Mouse (Mus musculus) neural tube, embryonic 15.5 days (tissue): ENCODE data around the gene Ndufa10. TPM values are rescaled to one million over a fixed set of nuclear protein-coding genes. Genes with fewer than 3 reads are reported as not detected.

Experiments used
- ATAC-seq: fragments of 200-750 bp; cut with Nextera tagmentation; 2 replicates; pipeline ENCODE4 v1.8.0; 2017; ENCODE audit warnings: mild to moderate bottlenecking, moderate TSS enrichment, moderate library complexity; ENCODE audit not compliant: low FRiP score
- H3K27ac ChIP-seq: fragments of 300-500 bp; sonication (generic); replicated peaks from 2 replicates; pipeline ENCODE4 v1.5.1; 2015; ENCODE audit warnings: mild to moderate bottlenecking, inconsistent platforms
- H3K27me3 ChIP-seq: fragments of 300-500 bp; sonication (generic); replicated peaks from 2 replicates; pipeline ENCODE4 v1.6.1; 2015; ENCODE audit warnings: inconsistent platforms
- H3K36me3 ChIP-seq: fragments of 300-500 bp; sonication (generic); 2 replicates; pipeline ENCODE4 v1.6.1; 2015; ENCODE audit warnings: inconsistent platforms
- H3K4me1 ChIP-seq: fragments of 300-500 bp; sonication (generic); 2 replicates; pipeline ENCODE4 v1.6.1; 2015; ENCODE audit warnings: inconsistent platforms
- H3K4me2 ChIP-seq: fragments of 300-500 bp; sonication (generic); 2 replicates; pipeline ENCODE4 v1.6.1; 2015; ENCODE audit warnings: inconsistent platforms, mild to moderate bottlenecking, moderate library complexity
- H3K4me3 ChIP-seq: fragments of 300-500 bp; sonication (generic); replicated peaks from 2 replicates; pipeline ENCODE4 v1.5.1; 2015; ENCODE audit warnings: mild to moderate bottlenecking, inconsistent platforms
- H3K9ac ChIP-seq: fragments of 300-500 bp; sonication (generic); replicated peaks from 2 replicates; pipeline ENCODE4 v1.6.1; 2015; ENCODE audit warnings: mild to moderate bottlenecking, inconsistent platforms
- H3K9me3 ChIP-seq: fragments of 300-500 bp; sonication (generic); replicated peaks from 2 replicates; pipeline ENCODE4 v1.6.1; 2016; ENCODE audit warnings: inconsistent platforms
- WGBS: fragments of 180-500 bp; shearing (Covaris S2); methylation state at CpG from one replicate; pipeline ENCODE4 v1.1.7; 2015; ENCODE audit warnings: mixed read lengths; 5-methylcytosine and 5-hydroxymethylcytosine counted together
- microRNA-seq: library from miRNA; unstranded; fragments of <30 nt; microRNA quantifications from one replicate; pipeline ENCODE4, GENCODE M21; 2017
- polyA plus RNA-seq: library from polyadenylated mRNA; unstranded; fragments of >200 nt; fragmentation: Nextera tagmentation; extraction: Ambion mirVana; gene quantifications from 2 replicates; pipeline ENCODE4 v1.2.1, GENCODE M21; 2015

Ndufa10 gene
- polyA plus RNA-seq, 1 experiment from 2014 or later: 343 TPM

DNA sequence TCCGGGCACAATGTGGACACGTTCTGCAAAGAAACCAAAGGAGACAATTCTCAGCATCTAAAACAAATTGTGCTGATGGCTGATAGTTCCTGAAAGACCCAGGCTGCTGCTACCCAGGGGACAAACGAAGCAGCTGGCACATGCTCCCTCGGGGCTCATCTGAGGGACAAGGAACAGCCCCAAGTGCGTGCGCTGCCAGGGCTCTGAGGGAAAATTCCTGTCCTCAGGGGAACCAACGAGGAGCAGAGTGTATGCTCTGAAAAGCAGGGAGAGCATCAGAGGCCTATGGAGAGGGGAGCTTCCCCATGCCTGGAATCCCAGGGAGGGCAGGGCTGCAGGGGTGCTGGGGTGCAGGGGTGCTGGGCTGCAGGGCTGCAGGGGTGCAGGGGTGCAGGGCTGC lies 48.9 kb downstream of the Ndufa10 start:
- 54% methylated on average over 7 of the region's 7 CpGs for WGBS
- no peak for ATAC-seq
- no peaks in the 10 kb centered on the region for H3K9me3 ChIP-seq
- no peak overlapping the region for H3K4me3 ChIP-seq
- H3K27ac ChIP-seq: no peak overlapping the region
- no peak overlapping the region for H3K9ac ChIP-seq
- no peak overlapping the region for H3K4me2 ChIP-seq
- no peaks in the 10 kb centered on the region for H3K36me3 ChIP-seq
- H3K27me3 ChIP-seq: no peaks in the 10 kb centered on the region
- peaks cover 4% of the 10 kb centered on the region; the same call in 1 of the 2 replicates for H3K4me1 ChIP-seq

DNA sequence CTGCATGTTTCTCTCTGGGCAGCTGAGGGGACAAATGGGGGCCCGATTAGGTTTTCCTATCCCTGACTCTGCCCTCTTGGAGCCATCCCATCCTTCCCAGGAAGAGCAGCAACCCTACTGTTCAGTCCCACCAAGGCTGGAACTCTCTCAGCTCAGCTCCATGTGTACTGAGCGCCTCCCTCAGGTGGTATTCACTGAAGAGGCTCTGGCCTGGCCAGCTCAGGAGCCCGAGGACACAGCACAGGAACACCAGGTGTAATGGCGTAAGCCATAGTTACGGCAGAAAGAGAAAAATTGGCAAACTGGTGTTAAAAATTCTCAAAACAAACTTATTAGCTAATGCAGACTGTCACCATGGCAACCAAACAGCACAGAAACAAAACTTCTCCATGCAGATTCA lies 68.5 kb downstream of the Ndufa10 start:
- 80% methylated on average over 5 of the region's 5 CpGs for WGBS
- Histone ChIP-seq H3K4me3 (no peak overlapping the region), H3K9me3 (no peaks in the 10 kb centered on the region), H3K4me2 (no peak overlapping the region), H3K27ac (no peak overlapping the region), H3K36me3 (no peaks in the 10 kb centered on the region), H3K9ac (no peak overlapping the region), H3K27me3 (no peaks in the 10 kb centered on the region), H3K4me1 (0 out of 2 replicates have a peak, but pooled peaks cover 5% of the 10 kb centered on the region)
- ATAC-seq: no peak

DNA sequence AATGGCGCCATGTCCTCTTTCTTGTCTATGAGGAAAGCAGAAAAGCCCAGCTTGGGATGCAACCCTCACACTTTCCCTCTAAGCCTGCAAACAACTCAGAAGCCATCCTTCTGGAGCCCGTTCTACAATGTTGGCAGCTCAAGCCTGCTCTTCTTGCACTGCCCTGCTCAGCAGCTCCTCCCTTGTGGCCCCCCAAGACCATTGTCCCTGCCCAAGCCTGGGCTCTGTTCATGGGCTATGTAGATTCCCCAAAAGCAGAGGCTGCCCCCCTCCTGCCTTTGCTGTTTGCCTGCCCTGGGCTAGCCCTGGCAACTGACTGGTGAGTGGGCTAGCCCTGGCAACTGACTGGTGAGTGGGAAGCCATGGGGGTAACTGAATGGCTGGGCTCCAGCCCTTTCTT lies 73.1 kb downstream of the Ndufa10 start:
- no peak overlapping the region for H3K4me3 ChIP-seq
- H3K9me3 ChIP-seq: no peaks in the 10 kb centered on the region
- H3K27ac ChIP-seq: no peak overlapping the region
- H3K36me3 ChIP-seq: no peaks in the 10 kb centered on the region
- H3K4me1 ChIP-seq: peaks cover 25% of the 10 kb centered on the region
- no peak overlapping the region for H3K4me2 ChIP-seq
- H3K27me3 ChIP-seq: no peaks in the 10 kb centered on the region
- no peak overlapping the region for H3K9ac ChIP-seq
- 94% methylated on average over 2 of the region's 2 CpGs for WGBS
- no peak for ATAC-seq

DNA sequence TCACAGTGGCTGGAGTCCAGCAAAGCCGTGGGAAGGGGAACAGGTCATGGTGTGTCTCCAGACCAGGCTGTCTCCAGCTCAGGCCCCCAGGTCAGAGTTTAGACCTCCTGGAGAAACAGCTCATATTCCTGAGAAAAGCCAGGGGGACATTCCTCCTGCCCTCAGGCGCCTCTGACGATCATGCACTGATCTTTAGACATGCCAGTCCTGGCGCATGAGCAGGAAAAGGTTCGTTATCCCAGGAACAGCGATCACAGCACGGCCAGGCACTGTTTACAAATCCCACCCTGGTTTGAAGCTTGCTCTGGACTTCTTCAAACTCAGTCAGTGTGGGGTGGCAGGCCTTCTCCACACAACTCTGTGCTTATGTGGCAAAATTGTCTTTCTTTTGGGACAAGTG lies 75.1 kb downstream of the Ndufa10 start:
- peak overlapping the region; percentile 80; the same call in 1 of the 2 replicates for H3K27ac ChIP-seq
- H3K27me3 ChIP-seq: no peaks in the 10 kb centered on the region

DNA sequence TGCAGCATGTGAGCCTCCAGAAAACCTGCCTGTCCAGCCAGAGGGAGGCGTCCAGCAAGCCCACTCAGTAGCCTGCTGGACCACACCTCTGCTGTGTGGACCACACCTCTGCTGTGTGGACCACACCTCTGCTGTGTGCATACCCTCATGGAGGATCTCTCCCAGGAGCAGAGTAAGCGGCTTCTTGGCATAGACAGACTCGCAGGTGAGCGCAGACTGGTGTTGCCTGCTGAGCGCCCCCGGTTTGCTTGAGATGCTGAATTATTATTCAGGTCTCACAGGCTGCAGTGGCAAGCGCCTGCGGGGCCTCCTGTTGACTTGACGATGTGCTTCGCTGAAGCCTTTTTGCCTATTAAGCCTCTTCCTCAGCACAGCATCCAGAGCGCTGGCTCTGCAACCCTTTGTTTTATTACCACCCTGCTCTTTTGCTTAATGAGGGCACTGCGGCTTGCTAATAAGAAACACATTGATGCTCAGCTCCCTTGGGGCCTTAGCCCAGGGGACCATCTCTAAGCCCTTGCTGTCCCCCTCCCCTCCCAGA lies 76.1 kb downstream of the Ndufa10 start:
- Histone ChIP-seq H3K4me3 (no peak overlapping the region), H3K9ac (no peak overlapping the region), H3K27me3 (no peaks in the 10 kb centered on the region), H3K36me3 (no peaks in the 10 kb centered on the region), H3K27ac (peak overlapping the region; percentile 80), H3K9me3 (no peaks in the 10 kb centered on the region), H3K4me2 (peak overlapping the region; percentile 11; the same call in 1 of the 2 replicates), H3K4me1 (peaks cover 25% of the 10 kb centered on the region)
- peak; percentile 78 for ATAC-seq
- 15% methylated on average over 12 of the region's 12 CpGs for WGBS

More for the DNA sequence above, 75.1 kb downstream of the Ndufa10 start:
- Histone ChIP-seq H3K9me3 (no peaks in the 10 kb centered on the region), H3K36me3 (no peaks in the 10 kb centered on the region), H3K4me2 (no peak overlapping the region), H3K4me1 (peaks cover 25% of the 10 kb centered on the region), H3K4me3 (no peak overlapping the region), H3K9ac (no peak overlapping the region)
- no peak for ATAC-seq
- WGBS: 71% methylated on average over 7 of the region's 7 CpGs

DNA sequence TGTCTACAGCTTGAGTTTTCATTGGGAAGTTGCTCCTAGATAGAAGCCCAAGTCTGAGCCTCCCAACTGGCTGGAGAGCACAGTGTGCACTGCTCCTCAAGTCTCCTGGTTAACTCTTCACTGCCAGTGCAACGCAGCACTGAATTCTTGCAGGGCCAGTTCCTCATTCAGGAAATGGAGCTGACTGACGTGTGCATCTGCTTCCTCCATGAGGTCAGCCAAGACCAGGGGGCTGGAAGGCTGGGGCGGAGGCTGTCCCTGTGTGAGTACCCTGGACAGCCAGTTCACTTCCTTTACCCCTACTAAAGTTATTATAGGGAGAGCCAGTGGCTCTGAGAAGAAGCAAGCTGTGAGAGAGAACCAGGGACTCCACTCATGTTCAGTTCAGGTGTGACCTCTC lies 79.4 kb downstream of the Ndufa10 start:
- no peak for ATAC-seq
- H3K9ac ChIP-seq: no peak overlapping the region
- WGBS: 88% methylated on average over 3 of the region's 3 CpGs
- H3K36me3 ChIP-seq: no peaks in the 10 kb centered on the region
- no peak overlapping the region for H3K27ac ChIP-seq
- H3K9me3 ChIP-seq: no peaks in the 10 kb centered on the region
- H3K27me3 ChIP-seq: no peaks in the 10 kb centered on the region
- no peak overlapping the region for H3K4me3 ChIP-seq
- H3K4me2 ChIP-seq: no peak overlapping the region
- H3K4me1 ChIP-seq: peaks cover 21% of the 10 kb centered on the region

DNA sequence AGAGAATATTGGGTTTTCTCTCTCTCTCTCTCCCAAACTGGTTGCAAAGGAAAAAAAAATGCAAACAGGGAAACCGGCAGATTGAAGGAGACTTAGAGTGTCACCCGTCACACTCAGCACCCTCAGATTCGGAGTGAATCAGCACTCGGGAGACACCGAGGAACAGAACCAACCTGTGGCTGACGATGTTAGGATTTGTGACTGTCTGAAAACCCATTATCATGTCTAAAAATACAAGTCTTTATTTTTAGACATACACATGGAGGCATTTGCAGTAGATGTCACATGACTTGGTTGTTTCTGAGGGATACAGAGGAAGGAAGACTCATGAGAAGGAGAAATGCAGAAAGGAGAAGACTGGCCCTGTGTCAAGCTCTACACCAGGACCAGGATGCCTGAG lies 80.5 kb downstream of the Ndufa10 start:
- Histone ChIP-seq H3K27me3 (no peaks in the 10 kb centered on the region), H3K4me1 (peaks cover 12% of the 10 kb centered on the region), H3K4me3 (no peak overlapping the region), H3K4me2 (no peak overlapping the region), H3K9me3 (no peaks in the 10 kb centered on the region), H3K36me3 (no peaks in the 10 kb centered on the region), H3K27ac (no peak overlapping the region), H3K9ac (no peak overlapping the region)
- whole genome bisulfite sequencing: 92% methylated on average over 6 of the region's 6 CpGs
- no peak for ATAC-seq

Small RNA genes lying within 50 kb of the gene (microRNA-seq; reads per million reads assigned to microRNA genes)
- gene Mir6900: 3.1 reads per million, percentile 11 among the genes with 10 or more reads in this experiment

Other genes with a start within 250 kb of the Ndufa10 start
- gene Olfr1416, start 11.3 kb upstream of the Ndufa10 start, polyA plus RNA-seq: not detected in 2 replicates
- gene Olfr1415, start 22.2 kb upstream of the Ndufa10 start, polyA plus RNA-seq: not detected in 2 replicates
- gene Olfr1414, start 44.8 kb upstream of the Ndufa10 start, polyA plus RNA-seq: not detected in 2 replicates
- not detected in 2 replicates for gene Olfr1413, start 97.5 kb upstream of the Ndufa10 start, polyA plus RNA-seq
- gene Olfr1412, start 111.9 kb upstream of the Ndufa10 start, polyA plus RNA-seq: not detected in 2 replicates
- not detected in 2 replicates for gene Olfr1411, start 120.6 kb upstream of the Ndufa10 start, polyA plus RNA-seq
- not detected in 2 replicates for gene Olfr1410, start 131.9 kb upstream of the Ndufa10 start, polyA plus RNA-seq
- gene Olfr12, start 143.9 kb upstream of the Ndufa10 start, polyA plus RNA-seq: not detected in 2 replicates
- 541 and 661 TPM in 2 replicates for gene Cops9, start 168.1 kb upstream of the Ndufa10 start, polyA plus RNA-seq
- 0.33 and 0.73 TPM in 2 replicates for gene Otos, start 175.0 kb upstream of the Ndufa10 start, polyA plus RNA-seq